Mouse (Mus musculus) cerebellum, adult 9-10 months (tissue): ENCODE data around the gene Cdk14.
A peak's percentile ranks its signal among the peaks of the same experiment; 100 is the strongest.

Source experiments
- DNase-seq: peaks from one replicate; pipeline ENCODE4 v3.0.0; 2022

Cdk14 gene

GRCm38 (mm10) chr5:5419992-5420455 is at the start of gene Cdk14:
Cdk14 (minus strand) TSS chr5:5420312.
- DNase-seq, result no peak

GRCm38 (mm10) chr5:5465256-5465655 is 45.1 kb upstream of the Cdk14 start:
- no peak for DNase-seq

GRCm38 (mm10) chr5:5431746-5432438 is 11.8 kb upstream of the Cdk14 start:
- no peak for DNase-seq

GRCm38 (mm10) chr5:5423723-5424171 is 3.6 kb upstream of the Cdk14 start:
- no peak for DNase-seq

GRCm38 (mm10) chr5:5423081-5423480 is 3.0 kb upstream of the Cdk14 start:
- DNase-seq, result no peak

GRCm38 (mm10) chr5:5421439-5421838 is 1.3 kb upstream of the Cdk14 start:
- DNase-seq, result no peak

GRCm38 (mm10) chr5:5419253-5419652 is 859 bp downstream of the Cdk14 start:
- DNase-seq, result no peak

- no peak for DNase-seq
These were observed 5.3 kb downstream of the Cdk14 start for GRCm38 (mm10) chr5:5414835-5415234.

GRCm38 (mm10) chr5:5411886-5412285 is 8.2 kb downstream of the Cdk14 start:
- DNase-seq, result no peak

- DNase-seq, result no peak
These were observed 18.1 kb downstream of the Cdk14 start for GRCm38 (mm10) chr5:5401986-5402385.

- no peak for DNase-seq
These were observed 27.3 kb downstream of the Cdk14 start for GRCm38 (mm10) chr5:5392786-5393185.

- peak; percentile 35 for DNase-seq
These were observed 39.1 kb downstream of the Cdk14 start for GRCm38 (mm10) chr5:5380731-5381718.

- peak; percentile 52 for DNase-seq
These were observed 40.0 kb downstream of the Cdk14 start for GRCm38 (mm10) chr5:5379870-5380730.

- peak; percentile 12 for DNase-seq
These were observed 40.6 kb downstream of the Cdk14 start for GRCm38 (mm10) chr5:5379501-5379869.

GRCm38 (mm10) chr5:5374393-5374792 is 45.7 kb downstream of the Cdk14 start:
- no peak for DNase-seq

- DNase-seq, result no peak
These were observed 46.6 kb downstream of the Cdk14 start for GRCm38 (mm10) chr5:5373541-5373940.

GRCm38 (mm10) chr5:5372936-5373335 is 47.2 kb downstream of the Cdk14 start:
- no peak for DNase-seq

GRCm38 (mm10) chr5:5372354-5372753 is 47.8 kb downstream of the Cdk14 start:
- DNase-seq, result peak; percentile 27

- DNase-seq, result no peak
These were observed 49.6 kb downstream of the Cdk14 start for GRCm38 (mm10) chr5:5370322-5371082.

GRCm38 (mm10) chr5:5368389-5369164 is 51.5 kb downstream of the Cdk14 start:
- DNase-seq, result no peak

GRCm38 (mm10) chr5:5367550-5367949 is 52.6 kb downstream of the Cdk14 start:
- no peak for DNase-seq
